ENCODE assay signal across 8 mouse cellular contexts in genomic region chr2:30966826-30967225, GRCm38 (mm10). TPM values are rescaled to one million over a fixed set of nuclear protein-coding genes. Genes with fewer than 3 reads are reported as not detected.
DNase-seq lines count a peak whose midpoint lies in the region; ATAC-seq and TF ChIP-seq lines count a peak whose summit lies in the region.

No protein-coding gene starts in this region.

- intact Hi-C loops in left cerebral cortex, postnatal 10 days (cut with DNase I) = no loop called here

- no peak for ATAC-seq in lung, embryonic 15.5 days (ENCODE audit: borderline replicate concordance, extremely low read depth, low FRiP score, low TSS enrichment)
- no peak for ATAC-seq in embryonic facial prominence, embryonic 11.5 days (replicated peaks; ENCODE audit: insufficient number of reproducible peaks, low FRiP score, low TSS enrichment, low read depth)
- no peak for ATAC-seq in intestine, embryonic 15.5 days

- TF ChIP-seq POLR2A in myocyte (IDR thresholded peaks at IDR 0.05; ENCODE audit: insufficient read length, low read depth) = no peak

- H3K4me2 ChIP-seq in lung, embryonic 15.5 days = peak overlapping the region; percentile 91
- H3K4me2 ChIP-seq in embryonic facial prominence, embryonic 11.5 days (ENCODE audit: low read depth, low read length) = peak overlapping the region; percentile 84
- H3K4me2 ChIP-seq in intestine, embryonic 15.5 days (replicated peaks) = peak overlapping the region; percentile 89
- peak overlapping the region; percentile 99 for H3K4me2 ChIP-seq in myocyte (ENCODE audit: low read depth)

- no peak for DNase-seq in lung, postnatal 10 days
- DNase-seq in embryonic facial prominence, embryonic 11.5 days (ENCODE audit: low spot score) = no peak
- DNase-seq in left cerebral cortex, adult 8-10 months (ENCODE audit: low spot score in 2 of 2) = no peak
- DNase-seq in left cerebral cortex, postnatal 10 days (ENCODE audit: extremely low spot score in 1 of 2, low spot score in 2 of 2) = no peak
- DNase-seq in adrenal gland, adult 8-10 months = no peak

- H3K27me3 ChIP-seq in lung, embryonic 15.5 days = no peaks in the 10 kb centered on the region
- no peaks in the 10 kb centered on the region for H3K27me3 ChIP-seq in embryonic facial prominence, embryonic 11.5 days (ENCODE audit: control insufficient read depth, insufficient read depth, low read length)
- H3K27me3 ChIP-seq in intestine, embryonic 15.5 days (replicated peaks) = no peaks in the 10 kb centered on the region
- H3K27me3 ChIP-seq in myocyte (ENCODE audit: control insufficient read depth, insufficient read depth, insufficient read length) = no peaks in the 10 kb centered on the region

- peak overlapping the region; percentile 99 for H3K4me3 ChIP-seq in lung, embryonic 15.5 days
- H3K4me3 ChIP-seq in embryonic facial prominence, embryonic 11.5 days (ENCODE audit: low read depth, low read length) = peak overlapping the region; percentile 95
- H3K4me3 ChIP-seq in intestine, embryonic 15.5 days (replicated peaks) = peak overlapping the region; percentile 84
- peak overlapping the region; percentile 68 for H3K4me3 ChIP-seq in myocyte

- H3K9ac ChIP-seq in lung, embryonic 15.5 days = peak overlapping the region; percentile 96
- H3K9ac ChIP-seq in embryonic facial prominence, embryonic 11.5 days (replicated peaks; ENCODE audit: low read length) = peak overlapping the region; percentile 93
- peak overlapping the region; percentile 82 for H3K9ac ChIP-seq in intestine, embryonic 15.5 days

- no peak overlapping the region; the same call in 1 of the 2 replicates for H3K27ac ChIP-seq in lung, embryonic 15.5 days
- no peak overlapping the region for H3K27ac ChIP-seq in embryonic facial prominence, embryonic 11.5 days (replicated peaks; ENCODE audit: low read depth, low read length)
- peak overlapping the region; percentile 82; the same call in 1 of the 2 replicates for H3K27ac ChIP-seq in intestine, embryonic 15.5 days

- H3K36me3 ChIP-seq in lung, embryonic 15.5 days = peaks cover 30% of the 10 kb centered on the region
- peaks cover 14% of the 10 kb centered on the region for H3K36me3 ChIP-seq in embryonic facial prominence, embryonic 11.5 days (replicated peaks; ENCODE audit: control insufficient read depth, insufficient read depth, low read depth, low read length)
- H3K36me3 ChIP-seq in intestine, embryonic 15.5 days = peaks cover 18% of the 10 kb centered on the region; the same call in 1 of the 2 replicates
- H3K36me3 ChIP-seq in myocyte (ENCODE audit: control insufficient read depth, insufficient read depth) = peaks cover 13% of the 10 kb centered on the region

- H3K79me2 ChIP-seq in myocyte (ENCODE audit: control insufficient read depth, insufficient read depth) = peaks cover 17% of the 10 kb centered on the region

- peak overlapping the region; percentile 42 for H3ac ChIP-seq in myocyte (ENCODE audit: control insufficient read depth, insufficient read length)

- H3K4me1 ChIP-seq in lung, embryonic 15.5 days = peaks cover 16% of the 10 kb centered on the region
- H3K4me1 ChIP-seq in embryonic facial prominence, embryonic 11.5 days (ENCODE audit: control insufficient read depth, insufficient read depth, low read length) = peaks cover 2% of the 10 kb centered on the region; the same call in 1 of the 2 replicates
- peaks cover 15% of the 10 kb centered on the region for H3K4me1 ChIP-seq in intestine, embryonic 15.5 days (replicated peaks)

- no peaks in the 10 kb centered on the region for H3K9me3 ChIP-seq in lung, embryonic 15.5 days
- no peaks in the 10 kb centered on the region for H3K9me3 ChIP-seq in embryonic facial prominence, embryonic 11.5 days (replicated peaks; ENCODE audit: control insufficient read depth, low read length)
- no peaks in the 10 kb centered on the region for H3K9me3 ChIP-seq in intestine, embryonic 15.5 days

- 12% methylated on average over 16 of the region's 16 CpGs for WGBS in lung, embryonic 15.5 days
- 26% methylated on average over 16 of the region's 16 CpGs for WGBS in embryonic facial prominence, embryonic 11.5 days
- WGBS in intestine, embryonic 15.5 days = 18% methylated on average over 16 of the region's 16 CpGs

TF ChIP-seq in myocyte, 11 proteins besides CTCF, POLR2A, EP300 and RAD21:
- TF ChIP-seq MYOD1 (IDR thresholded peaks at IDR 0.05; ENCODE audit: control insufficient read depth in 1 of 3, insufficient read length in 2 of 3, low read depth in 2 of 3) (peak in 1 of 3 experiments; percentile 64), TCF12 (IDR thresholded peaks at IDR 0.05; ENCODE audit: insufficient read depth, poor library complexity, severe bottlenecking) (no peak), MAX (IDR thresholded peaks at IDR 0.05; ENCODE audit: low read depth) (no peak), E2F4 (IDR thresholded peaks at IDR 0.05; ENCODE audit: insufficient read depth) (no peak), SRF (IDR thresholded peaks at IDR 0.05; ENCODE audit: control insufficient read depth, insufficient read length, low read depth) (no peak), CEBPB (IDR thresholded peaks at IDR 0.05; ENCODE audit: insufficient read depth, poor library complexity, severe bottlenecking) (no peak), USF1 (IDR thresholded peaks at IDR 0.05; ENCODE audit: low read depth) (no peak), TCF3 (IDR thresholded peaks at IDR 0.05; ENCODE audit: insufficient read length, low read depth) (no peak), REST (IDR thresholded peaks at IDR 0.05; ENCODE audit: insufficient read depth, insufficient read length) (no peak), POLR2AphosphoS2 (IDR thresholded peaks at IDR 0.05; ENCODE audit: insufficient read length, low read depth) (no peak), MYOG (IDR thresholded peaks at IDR 0.05; ENCODE audit: control insufficient read depth in 1 of 3, insufficient read depth in 1 of 3, insufficient read length in 2 of 3, low read depth in 2 of 3) (peak in 1 of 3 experiments; percentile 18)

RNA-seq across cellular contexts. Expression of gene Tor1a, which starts 0.9 kb away (rescaled TPM):
- polyA plus RNA-seq in lung, embryonic 15.5 days (2015; fragmentation: Nextera tagmentation; extraction: Ambion mirVana) = 79.3 and 79.4 TPM in 2 replicates
- 84.8 and 86.6 TPM in 2 replicates for polyA plus RNA-seq in embryonic facial prominence, embryonic 11.5 days (2014; fragmentation: Nextera tagmentation; extraction: Ambion mirVana)
- 78.8 and 90.9 TPM in 2 replicates for polyA plus RNA-seq in intestine, embryonic 15.5 days (2015; fragmentation: Nextera tagmentation; extraction: Ambion mirVana)
- polyA plus RNA-seq in myocyte (2012; fragmentation: generic; extraction: Trizol) = 42.7 TPM
- total RNA-seq in left cerebral cortex, adult 8-10 months (2022) = 10 to 100 TPM; 34.4 to 45.2 (median 37.9) TPM
- 10 to 100 TPM; 44.5 to 44.7 TPM for total RNA-seq in left cerebral cortex, postnatal 10 days (2021)
- total RNA-seq in adrenal gland, adult 8-10 months (2022) = 10 to 100 TPM; 32.6 to 42.3 (median 37.4) TPM

RNA-seq across cellular contexts. Expression of gene Tor1b, which starts 14.1 kb away (rescaled TPM):
- 38.6 and 38.7 TPM in 2 replicates for polyA plus RNA-seq in lung, embryonic 15.5 days (2015; fragmentation: Nextera tagmentation; extraction: Ambion mirVana)
- 26.0 and 28.4 TPM in 2 replicates for polyA plus RNA-seq in embryonic facial prominence, embryonic 11.5 days (2014; fragmentation: Nextera tagmentation; extraction: Ambion mirVana)
- polyA plus RNA-seq in intestine, embryonic 15.5 days (2015; fragmentation: Nextera tagmentation; extraction: Ambion mirVana) = 22.4 and 25.4 TPM in 2 replicates
- 27.1 TPM for polyA plus RNA-seq in myocyte (2012; fragmentation: generic; extraction: Trizol)
- total RNA-seq in left cerebral cortex, adult 8-10 months (2022) = 10 to 100 TPM; 25.8 to 29.1 (median 28.0) TPM
- total RNA-seq in left cerebral cortex, postnatal 10 days (2021) = 10 to 100 TPM; 27.6 to 31.2 TPM
- 10 to 100 TPM; 60.4 to 66.7 (median 65.7) TPM for total RNA-seq in adrenal gland, adult 8-10 months (2022)

RNA-seq across cellular contexts. Expression of gene BC005624, which starts 15.2 kb away (rescaled TPM):
- 55.6 and 56.9 TPM in 2 replicates for polyA plus RNA-seq in lung, embryonic 15.5 days (2015; fragmentation: Nextera tagmentation; extraction: Ambion mirVana)
- 54.0 and 58.8 TPM in 2 replicates for polyA plus RNA-seq in embryonic facial prominence, embryonic 11.5 days (2014; fragmentation: Nextera tagmentation; extraction: Ambion mirVana)
- 48.3 and 49.6 TPM in 2 replicates for polyA plus RNA-seq in intestine, embryonic 15.5 days (2015; fragmentation: Nextera tagmentation; extraction: Ambion mirVana)
- 27.9 TPM for polyA plus RNA-seq in myocyte (2012; fragmentation: generic; extraction: Trizol)
- total RNA-seq in left cerebral cortex, adult 8-10 months (2022) = 10 to 100 TPM; 63.7 to 79.7 (median 70.2) TPM
- 10 to 100 TPM; 50.7 to 53.3 TPM for total RNA-seq in left cerebral cortex, postnatal 10 days (2021)
- total RNA-seq in adrenal gland, adult 8-10 months (2022) = 10 to 100 TPM; 47.0 to 55.8 (median 53.3) TPM

RNA-seq across cellular contexts. Expression of gene Usp20, which starts 15.3 kb away (rescaled TPM):
- 14.8 and 16.6 TPM in 2 replicates for polyA plus RNA-seq in lung, embryonic 15.5 days (2015; fragmentation: Nextera tagmentation; extraction: Ambion mirVana)
- polyA plus RNA-seq in embryonic facial prominence, embryonic 11.5 days (2014; fragmentation: Nextera tagmentation; extraction: Ambion mirVana) = 9.3 and 10.4 TPM in 2 replicates
- 11.9 and 15.2 TPM in 2 replicates for polyA plus RNA-seq in intestine, embryonic 15.5 days (2015; fragmentation: Nextera tagmentation; extraction: Ambion mirVana)
- polyA plus RNA-seq in myocyte (2012; fragmentation: generic; extraction: Trizol) = 38.5 TPM
- 10 to 100 TPM; 73.0 to 84.0 (median 79.6) TPM for total RNA-seq in left cerebral cortex, adult 8-10 months (2022)
- 10 to 100 TPM; 57.6 to 65.9 TPM for total RNA-seq in left cerebral cortex, postnatal 10 days (2021)
- 10 to 100 TPM; 32.6 to 45.6 (median 42.3) TPM for total RNA-seq in adrenal gland, adult 8-10 months (2022)

RNA-seq across cellular contexts. Expression of gene Ptges, which starts 37.2 kb away (rescaled TPM):
- polyA plus RNA-seq in lung, embryonic 15.5 days (2015; fragmentation: Nextera tagmentation; extraction: Ambion mirVana) = 19.3 and 24.1 TPM in 2 replicates
- 9.1 and 9.3 TPM in 2 replicates for polyA plus RNA-seq in embryonic facial prominence, embryonic 11.5 days (2014; fragmentation: Nextera tagmentation; extraction: Ambion mirVana)
- 2.8 and 4.3 TPM in 2 replicates for polyA plus RNA-seq in intestine, embryonic 15.5 days (2015; fragmentation: Nextera tagmentation; extraction: Ambion mirVana)
- polyA plus RNA-seq in myocyte (2012; fragmentation: generic; extraction: Trizol) = 0.56 TPM
- 1 to 10 TPM; 4.3 to 7.3 (median 6.9) TPM for total RNA-seq in left cerebral cortex, adult 8-10 months (2022)
- 1 to 10 TPM; 4.2 to 6.2 TPM for total RNA-seq in left cerebral cortex, postnatal 10 days (2021)
- total RNA-seq in adrenal gland, adult 8-10 months (2022) = 10 to 100 TPM; 18.6 to 50.4 (median 35.4) TPM
